In genomic region chr2:154707830-154708385, GRCm38 (mm10) we compare ENCODE assay signal across 17 mouse cellular contexts. TPM values are rescaled to one million over a fixed set of nuclear protein-coding genes. Genes with fewer than 3 reads are reported as not detected.
DNase-seq lines count a peak whose midpoint lies in the region; ATAC-seq and TF ChIP-seq lines count a peak whose summit lies in the region.
"Had no signal": no experiment of that assay in that cellular context is flagged by ENCODE, and none has a peak within 500 bp of the region (broad histone marks: within the 10 kb centered on the region; RNA-seq: fewer than 3 reads in every experiment).

No protein-coding gene starts in this region.

- no peak overlapping the region for H3K4me3 ChIP-seq in embryonic facial prominence, embryonic 14.5 days (ENCODE audit: low read depth, low read length)
- no peak overlapping the region for H3K4me3 ChIP-seq in embryonic facial prominence, embryonic 10.5 days
- no peak overlapping the region for H3K4me3 ChIP-seq in hindbrain, embryonic 14.5 days (replicated peaks; ENCODE audit: low read length)
- no peak overlapping the region for H3K4me3 ChIP-seq in hindbrain, embryonic 12.5 days
- H3K4me3 ChIP-seq in forebrain, embryonic 16.5 days (replicated peaks; ENCODE audit: low read length), result no peak overlapping the region
- no peak overlapping the region for H3K4me3 ChIP-seq in left cerebral cortex, adult 2 months
- H3K4me3 ChIP-seq: liver, embryonic 15.5 days had no signal

- H3K4me2 ChIP-seq in embryonic facial prominence, embryonic 14.5 days (ENCODE audit: low read depth, low read length), result no peak overlapping the region
- H3K4me2 ChIP-seq in hindbrain, embryonic 14.5 days (replicated peaks), result no peak overlapping the region
- H3K4me2 ChIP-seq in hindbrain, embryonic 12.5 days (replicated peaks), result no peak overlapping the region
- no peak overlapping the region for H3K4me2 ChIP-seq in forebrain, embryonic 16.5 days (ENCODE audit: low read length)
- H3K4me2 ChIP-seq: liver, embryonic 15.5 days; midbrain, embryonic 11.5 days had no signal

- no peak overlapping the region for H3K27ac ChIP-seq in embryonic facial prominence, embryonic 14.5 days (replicated peaks; ENCODE audit: low read depth, low read length)
- no peak overlapping the region for H3K27ac ChIP-seq in embryonic facial prominence, embryonic 10.5 days (replicated peaks)
- H3K27ac ChIP-seq in hindbrain, embryonic 14.5 days, result no peak overlapping the region
- no peak overlapping the region for H3K27ac ChIP-seq in hindbrain, embryonic 12.5 days
- H3K27ac ChIP-seq in forebrain, embryonic 16.5 days (ENCODE audit: low read length), result no peak overlapping the region
- no peak overlapping the region for H3K27ac ChIP-seq in left cerebral cortex, adult 2 months
- H3K27ac ChIP-seq: hindbrain, postnatal 0 days; liver, embryonic 15.5 days had no signal

- H3K4me1 ChIP-seq in embryonic facial prominence, embryonic 14.5 days (ENCODE audit: control insufficient read depth, insufficient read depth, low read length), result 0 out of 2 replicates have a peak, but pooled peaks cover 3% of the 10 kb centered on the region
- H3K4me1 ChIP-seq in embryonic facial prominence, embryonic 10.5 days, result peaks cover 31% of the 10 kb centered on the region
- H3K4me1 ChIP-seq in hindbrain, embryonic 14.5 days (replicated peaks; ENCODE audit: control insufficient read depth, insufficient read depth, low read length), result 0 out of 2 replicates have a peak, but pooled peaks cover 6% of the 10 kb centered on the region
- 0 out of 2 replicates have a peak, but pooled peaks cover 3% of the 10 kb centered on the region for H3K4me1 ChIP-seq in hindbrain, embryonic 12.5 days
- H3K4me1 ChIP-seq in forebrain, embryonic 16.5 days (replicated peaks; ENCODE audit: control insufficient read depth, insufficient read depth, low read length), result peaks cover 8% of the 10 kb centered on the region; the same call in 1 of the 2 replicates

- H3K9me3 ChIP-seq in embryonic facial prominence, embryonic 14.5 days (ENCODE audit: control insufficient read depth, low read length), result no peaks in the 10 kb centered on the region
- no peaks in the 10 kb centered on the region for H3K9me3 ChIP-seq in embryonic facial prominence, embryonic 10.5 days
- no peaks in the 10 kb centered on the region for H3K9me3 ChIP-seq in hindbrain, embryonic 14.5 days (ENCODE audit: control insufficient read depth, low read length)
- H3K9me3 ChIP-seq in hindbrain, embryonic 12.5 days (replicated peaks), result no peaks in the 10 kb centered on the region
- no peaks in the 10 kb centered on the region for H3K9me3 ChIP-seq in forebrain, embryonic 16.5 days (ENCODE audit: control insufficient read depth, low read length)
- H3K9me3 ChIP-seq: liver, embryonic 15.5 days had no signal

- H3K9ac ChIP-seq in embryonic facial prominence, embryonic 14.5 days (ENCODE audit: low read depth, low read length), result no peak overlapping the region
- H3K9ac ChIP-seq in hindbrain, embryonic 14.5 days, result no peak overlapping the region
- H3K9ac ChIP-seq in hindbrain, embryonic 12.5 days, result no peak overlapping the region
- H3K9ac ChIP-seq in forebrain, embryonic 16.5 days (replicated peaks; ENCODE audit: low read depth, low read length), result no peak overlapping the region
- H3K9ac ChIP-seq: liver, embryonic 15.5 days had no signal

- no peak for TF ChIP-seq CTCF in left cerebral cortex, adult 2 months (IDR thresholded peaks at IDR 0.05)

- no peaks in the 10 kb centered on the region for H3K27me3 ChIP-seq in embryonic facial prominence, embryonic 14.5 days (replicated peaks; ENCODE audit: control insufficient read depth, insufficient read depth, low read length)
- H3K27me3 ChIP-seq in embryonic facial prominence, embryonic 10.5 days (replicated peaks; ENCODE audit: low read depth, poor library complexity, severe bottlenecking), result peaks cover 5% of the 10 kb centered on the region; the same call in 1 of the 2 replicates
- H3K27me3 ChIP-seq in hindbrain, embryonic 14.5 days (ENCODE audit: control insufficient read depth, insufficient read depth, low read length), result no peaks in the 10 kb centered on the region
- H3K27me3 ChIP-seq in hindbrain, embryonic 12.5 days, result no peaks in the 10 kb centered on the region
- no peaks in the 10 kb centered on the region for H3K27me3 ChIP-seq in forebrain, embryonic 16.5 days (replicated peaks; ENCODE audit: control insufficient read depth, insufficient read depth, low read length)

- WGBS in embryonic facial prominence, embryonic 14.5 days, result 53% methylated on average over 7 of the region's 7 CpGs
- WGBS in embryonic facial prominence, embryonic 10.5 days, result 84% methylated on average over 7 of the region's 7 CpGs
- 66% methylated on average over 7 of the region's 7 CpGs for WGBS in hindbrain, embryonic 14.5 days
- 81% methylated on average over 7 of the region's 7 CpGs for whole genome bisulfite sequencing in hindbrain, embryonic 12.5 days
- WGBS in forebrain, embryonic 16.5 days, result 48% methylated on average over 7 of the region's 7 CpGs

- no peaks in the 10 kb centered on the region for H3K36me3 ChIP-seq in embryonic facial prominence, embryonic 14.5 days (ENCODE audit: control insufficient read depth, insufficient read depth, low read length)
- H3K36me3 ChIP-seq in embryonic facial prominence, embryonic 10.5 days (replicated peaks), result no peaks in the 10 kb centered on the region
- H3K36me3 ChIP-seq in hindbrain, embryonic 14.5 days (replicated peaks; ENCODE audit: control insufficient read depth, insufficient read depth), result no peaks in the 10 kb centered on the region
- H3K36me3 ChIP-seq in hindbrain, embryonic 12.5 days, result no peaks in the 10 kb centered on the region
- H3K36me3 ChIP-seq in forebrain, embryonic 16.5 days (ENCODE audit: control insufficient read depth, insufficient read depth), result no peaks in the 10 kb centered on the region
- H3K36me3 ChIP-seq: liver, embryonic 15.5 days had no signal

- intact Hi-C loops in left cerebral cortex, adult 2 months (cut with DNase I), result no loop called here

- ATAC-seq in embryonic facial prominence, embryonic 14.5 days (ENCODE audit: low read depth), result no peak
- 0 out of 2 replicates have a peak, but pooled peaks have one; percentile 34 for ATAC-seq in hindbrain, embryonic 14.5 days (ENCODE audit: low FRiP score)
- ATAC-seq in hindbrain, embryonic 12.5 days (ENCODE audit: low FRiP score), result no peak
- ATAC-seq in forebrain, embryonic 16.5 days, result peak; percentile 59
- ATAC-seq: hindbrain, postnatal 0 days had no signal

- DNase-seq in embryonic facial prominence, embryonic 14.5 days (ENCODE audit: low spot score), result peak; percentile 34
- no peak for DNase-seq in embryonic facial prominence, embryonic 10.5 days (ENCODE audit: low spot score)
- DNase-seq in hindbrain, embryonic 14.5 days (ENCODE audit: low spot score), result no peak
- peak; percentile 40 for DNase-seq in NIH3T3 (ENCODE audit: low read depth)
- DNase-seq in left cerebral cortex, adult 2 months (ENCODE audit: extremely low spot score in 1 of 2, low spot score in 2 of 2), result no peak
- DNase-seq: adrenal gland, adult 8-10 months; gastrocnemius, postnatal 36 days; heart, postnatal 10 days; kidney, adult 9 months; lung, postnatal 36 days; right cerebral cortex, adult 18-20 months; thymus, adult 2 months had no signal

RNA-seq across cellular contexts. Expression of gene Chmp4b, which starts 56.4 kb away (rescaled TPM):
- polyA plus RNA-seq in embryonic facial prominence, embryonic 14.5 days (2014; fragmentation: Nextera tagmentation; extraction: Ambion mirVana), result 21.2 and 21.9 TPM in 2 replicates
- 12.8 and 14.7 TPM in 2 replicates for polyA plus RNA-seq in embryonic facial prominence, embryonic 10.5 days (2016; fragmentation: Nextera tagmentation; extraction: Ambion mirVana)
- polyA plus RNA-seq in hindbrain, embryonic 14.5 days (2014; fragmentation: Nextera tagmentation; extraction: Ambion mirVana), result 23.2 and 23.4 TPM in 2 replicates
- 26.6 and 28.4 TPM in 2 replicates for polyA plus RNA-seq in hindbrain, embryonic 12.5 days (2016; fragmentation: Nextera tagmentation; extraction: Ambion mirVana)
- 18.5 and 19.5 TPM in 2 replicates for polyA plus RNA-seq in forebrain, embryonic 16.5 days (2015; fragmentation: Nextera tagmentation; extraction: Ambion mirVana)
- total RNA-seq in left cerebral cortex, adult 2 months (2021), result 100 to 1,000 TPM; 215 to 217 TPM

Comparison
In these comparisons a context has a peak if more than half of its experiments do, and no peak if none do; other contexts are left out.
1. ATAC-seq: peak in hindbrain, embryonic 14.5 days (single experiment) and forebrain, embryonic 16.5 days (single experiment); none in embryonic facial prominence, embryonic 14.5 days (single experiment) and hindbrain, embryonic 12.5 days (single experiment).
2. DNase-seq: peak in embryonic facial prominence, embryonic 14.5 days (single experiment) and NIH3T3 (single experiment); none in embryonic facial prominence, embryonic 10.5 days (single experiment), hindbrain, embryonic 14.5 days (single experiment) and left cerebral cortex, adult 2 months (0 of 2).